Mouse (Mus musculus) forebrain, embryonic 11.5 days (tissue): Measurements from ENCODE around the gene Creb3. TPM values are rescaled to one million over a fixed set of nuclear protein-coding genes. Genes with fewer than 3 reads are reported as not detected.

Experiments
- ATAC-seq: fragments of 200-750 bp; cut with Nextera tagmentation; replicated peaks from 2 replicates; pipeline ENCODE4 v1.8.0; 2017; ENCODE audit warnings: moderate TSS enrichment; ENCODE audit not compliant: low FRiP score
- DNase-seq: peaks from one replicate; pipeline ENCODE4 v3.0.0-alpha.2; 2017; ENCODE audit warnings: low spot score
- H3K27ac ChIP-seq: fragments of 300-500 bp; sonication (generic); 2 replicates; pipeline ENCODE4 v1.5.1; 2014; ENCODE audit warnings: low read depth, low read length
- H3K27me3 ChIP-seq: fragments of 300-500 bp; sonication (generic); 2 replicates; pipeline ENCODE4 v1.6.1; 2014; ENCODE audit warnings: mild to moderate bottlenecking, low read length, mixed read lengths; ENCODE audit not compliant: control insufficient read depth, insufficient read depth
- H3K36me3 ChIP-seq: fragments of 300-500 bp; sonication (generic); 2 replicates; pipeline ENCODE4 v1.6.1; 2014; ENCODE audit warnings: mild to moderate bottlenecking, low read length, moderate library complexity, mixed read lengths; ENCODE audit not compliant: control insufficient read depth, insufficient read depth
- H3K4me1 ChIP-seq: fragments of 300-500 bp; sonication (generic); replicated peaks from 2 replicates; pipeline ENCODE4 v1.6.1; 2014; ENCODE audit warnings: low read length, mixed read lengths; ENCODE audit not compliant: control insufficient read depth, insufficient read depth
- H3K4me2 ChIP-seq: fragments of 300-500 bp; sonication (generic); 2 replicates; pipeline ENCODE4 v1.6.1; 2014; ENCODE audit warnings: low read depth, mild to moderate bottlenecking, low read length, moderate library complexity, mixed read lengths; ENCODE audit not compliant: severe bottlenecking
- H3K4me3 ChIP-seq: fragments of 300-500 bp; sonication (generic); 2 replicates; pipeline ENCODE4 v1.5.1; 2014; ENCODE audit warnings: low read depth, low read length
- H3K9ac ChIP-seq: fragments of 300-500 bp; sonication (generic); 2 replicates; pipeline ENCODE4 v1.6.1; 2014; ENCODE audit warnings: low read length
- H3K9me3 ChIP-seq: fragments of 300-500 bp; sonication (generic); 2 replicates; pipeline ENCODE4 v1.6.1; 2016; ENCODE audit warnings: low read length, mixed read lengths; ENCODE audit not compliant: control insufficient read depth
- WGBS: fragments of 180-500 bp; shearing (Covaris S2); extraction: QIAGEN DNeasy Blood & Tissue Kit; methylation state at CpG from one replicate; pipeline ENCODE4 v1.1.7; 2014; 5-methylcytosine and 5-hydroxymethylcytosine counted together
- polyA plus RNA-seq: library from polyadenylated mRNA; unstranded; fragments of >200 nt; fragmentation: Nextera tagmentation; extraction: Ambion mirVana; gene quantifications from 2 replicates; pipeline ENCODE4 v1.2.1, GENCODE M21; 2014

Gene Creb3
- polyA plus RNA-seq, result 42.8 and 45.6 TPM in 2 replicates

- peak within 1 kb of the TSS; percentile 97 for H3K27ac ChIP-seq
- ATAC-seq (peak; percentile 95), DNase-seq (peak; percentile 95)
- peak within 1 kb of the TSS; percentile 90 for H3K4me3 ChIP-seq
- H3K36me3 ChIP-seq, result peaks cover 4% of the 10 kb centered on the region; the same call in 1 of the 2 replicates
- peak within 1 kb of the TSS; percentile 92 for H3K9ac ChIP-seq
- peaks cover 20% of the 10 kb centered on the region; the same call in 1 of the 2 replicates for H3K4me1 ChIP-seq
- H3K27me3 ChIP-seq, result no peaks in the 10 kb centered on the region
- no peaks in the 10 kb centered on the region for H3K9me3 ChIP-seq
- whole genome bisulfite sequencing, result under 1% methylated on average over 62 of the region's 62 CpGs
- H3K4me2 ChIP-seq, result peak within 1 kb of the TSS; percentile 59
Observed at GRCm38 (mm10) chr4:43561997-43562768, at the start of gene Creb3, which contains the start of gene Tln1. Creb3 (plus strand) TSS chr4:43562332. Tln1 (minus strand) TSS chr4:43562691.

- Histone ChIP-seq H3K27me3 (peaks cover 3% of the 10 kb centered on the region), H3K36me3 (no peaks in the 10 kb centered on the region), H3K4me2 (no peak overlapping the region), H3K9me3 (no peaks in the 10 kb centered on the region), H3K4me3 (no peak overlapping the region), H3K27ac (no peak overlapping the region), H3K4me1 (peaks cover 9% of the 10 kb centered on the region; the same call in 1 of the 2 replicates), H3K9ac (no peak overlapping the region)
- DNase-seq (no peak), ATAC-seq (no peak)
- 72% methylated on average over 7 of the region's 7 CpGs for WGBS
Observed at GRCm38 (mm10) chr4:43512653-43513052, 49.5 kb upstream of the Creb3 start.

GRCm38 (mm10) chr4:43513300-43513699 lies 48.8 kb upstream of the Creb3 start:
- 87% methylated on average over 4 of the region's 4 CpGs for WGBS
- no peaks in the 10 kb centered on the region for H3K27me3 ChIP-seq
- H3K27ac ChIP-seq, result no peak overlapping the region
- no peaks in the 10 kb centered on the region for H3K9me3 ChIP-seq
- no peak for ATAC-seq
- H3K9ac ChIP-seq, result no peak overlapping the region
- H3K4me2 ChIP-seq, result no peak overlapping the region
- no peak for DNase-seq
- peaks cover 9% of the 10 kb centered on the region; the same call in 1 of the 2 replicates for H3K4me1 ChIP-seq
- no peaks in the 10 kb centered on the region for H3K36me3 ChIP-seq
- H3K4me3 ChIP-seq, result no peak overlapping the region

GRCm38 (mm10) chr4:43513791-43514190 lies 48.3 kb upstream of the Creb3 start:
- Histone ChIP-seq H3K36me3 (no peaks in the 10 kb centered on the region), H3K27me3 (peaks cover under 1% of the 10 kb centered on the region; the same call in 1 of the 2 replicates), H3K4me3 (no peak overlapping the region), H3K9me3 (no peaks in the 10 kb centered on the region), H3K27ac (no peak overlapping the region), H3K4me1 (peaks cover 4% of the 10 kb centered on the region; the same call in 1 of the 2 replicates), H3K9ac (no peak overlapping the region), H3K4me2 (no peak overlapping the region)
- WGBS, result 86% methylated on average over 4 of the region's 4 CpGs
- no peak for DNase-seq
- ATAC-seq, result no peak

- Histone ChIP-seq H3K9ac (no peak overlapping the region), H3K36me3 (no peaks in the 10 kb centered on the region), H3K4me2 (no peak overlapping the region), H3K27ac (no peak overlapping the region), H3K4me1 (peaks cover 3% of the 10 kb centered on the region; the same call in 1 of the 2 replicates), H3K4me3 (no peak overlapping the region), H3K27me3 (peaks cover 9% of the 10 kb centered on the region; the same call in 1 of the 2 replicates), H3K9me3 (no peaks in the 10 kb centered on the region)
- ATAC-seq (no peak), DNase-seq (no peak)
- 72% methylated on average over 11 of the region's 11 CpGs for WGBS
Observed at GRCm38 (mm10) chr4:43515764-43516708, 46.1 kb upstream of the Creb3 start.

- H3K4me1 ChIP-seq, result peaks cover 19% of the 10 kb centered on the region; the same call in 1 of the 2 replicates
- no peak for DNase-seq
- H3K9me3 ChIP-seq, result no peaks in the 10 kb centered on the region
- no peak overlapping the region for H3K27ac ChIP-seq
- H3K4me2 ChIP-seq, result peak overlapping the region; percentile 24; the same call in 1 of the 2 replicates
- peaks cover 34% of the 10 kb centered on the region for H3K27me3 ChIP-seq
- H3K9ac ChIP-seq, result no peak overlapping the region
- ATAC-seq, result no peak
- no peak overlapping the region for H3K4me3 ChIP-seq
- no peaks in the 10 kb centered on the region for H3K36me3 ChIP-seq
- WGBS, result 11% methylated on average over 10 of the region's 10 CpGs
Observed at GRCm38 (mm10) chr4:43519551-43519950, 42.6 kb upstream of the Creb3 start.

- ATAC-seq, result peak; percentile 57
- no peaks in the 10 kb centered on the region for H3K36me3 ChIP-seq
- 11% methylated on average over 6 of the region's 6 CpGs for WGBS
- peak; percentile 93 for DNase-seq
- H3K9me3 ChIP-seq, result no peaks in the 10 kb centered on the region
- H3K4me1 ChIP-seq, result peaks cover 19% of the 10 kb centered on the region; the same call in 1 of the 2 replicates
- peak overlapping the region; percentile 24; the same call in 1 of the 2 replicates for H3K4me2 ChIP-seq
- H3K27me3 ChIP-seq, result peaks cover 37% of the 10 kb centered on the region
- no peak overlapping the region for H3K4me3 ChIP-seq
- H3K9ac ChIP-seq, result no peak overlapping the region
- H3K27ac ChIP-seq, result no peak overlapping the region
Observed at GRCm38 (mm10) chr4:43519956-43520355, 42.2 kb upstream of the Creb3 start.

GRCm38 (mm10) chr4:43527880-43528279 lies 34.3 kb upstream of the Creb3 start:
- Histone ChIP-seq H3K4me1 (peaks cover 13% of the 10 kb centered on the region; the same call in 1 of the 2 replicates), H3K27ac (no peak overlapping the region), H3K9ac (no peak overlapping the region), H3K4me3 (no peak overlapping the region), H3K9me3 (no peaks in the 10 kb centered on the region), H3K4me2 (no peak overlapping the region), H3K27me3 (peaks cover 25% of the 10 kb centered on the region), H3K36me3 (no peaks in the 10 kb centered on the region; the same call in 1 of the 2 replicates)
- no peak for DNase-seq
- 68% methylated on average over 5 of the region's 5 CpGs for WGBS
- ATAC-seq, result no peak
